Mouse (Mus musculus) MEL (cell line): ENCODE measurements around the gene Ifnar1. TPM values are rescaled to one million over a fixed set of nuclear protein-coding genes. Genes with fewer than 3 reads are reported as not detected.

Experiments
- DNase-seq: peaks from one replicate; pipeline ENCODE4 v3.0.0; 2011; ENCODE audit warnings: low read depth, low spot score
- H3K27ac ChIP-seq: 2 replicates; pipeline ENCODE4 v1.5.1; 2012; ENCODE audit warnings: low read depth, mild to moderate bottlenecking, control low read depth, low read length, moderate library complexity; ENCODE audit not compliant: control insufficient read depth
- H3K27me3 ChIP-seq, 2 experiments: fragments of 150-350 bp in 1 of 2; sonication (generic) in 1 of 2; 2 replicates each; pipeline ENCODE4 v1.6.1; 2012; ENCODE audit warnings: low read length in 2 of 2, mild to moderate bottlenecking in 2 of 2, improper control_type of control experiment in 1 of 2, moderate library complexity in 1 of 2; ENCODE audit not compliant: insufficient read depth in 2 of 2, control insufficient read depth in 1 of 2
- H3K36me3 ChIP-seq, 2 experiments: 2 replicates each; pipeline ENCODE4 v1.6.1; 2012 to 2014; ENCODE audit warnings: low read length in 2 of 2, improper control_type of control experiment in 1 of 2, inconsistent platforms in 1 of 2, mild to moderate bottlenecking in 1 of 2; ENCODE audit not compliant: insufficient read depth in 2 of 2, control insufficient read depth in 1 of 2
- H3K4me1 ChIP-seq, 2 experiments: fragments of 150-350 bp in 1 of 2; sonication (generic) in 1 of 2; 2 replicates each; pipeline ENCODE4 v1.6.1; 2012; ENCODE audit warnings: low read length in 2 of 2, improper control_type of control experiment in 1 of 2, mild to moderate bottlenecking in 1 of 2; ENCODE audit not compliant: insufficient read depth in 2 of 2, control insufficient read depth in 1 of 2
- H3K4me3 ChIP-seq, 2 experiments: fragments of 150-350 bp in 1 of 2; sonication (generic) in 1 of 2; 2 replicates each; pipeline ENCODE4 v1.5.1; 2012; ENCODE audit warnings: low read depth in 2 of 2, low read length in 2 of 2, mild to moderate bottlenecking in 2 of 2, moderate library complexity in 2 of 2, control low read depth in 1 of 2, improper control_type of control experiment in 1 of 2; ENCODE audit not compliant: control insufficient read depth in 1 of 2, insufficient read depth in 1 of 2
- H3K79me2 ChIP-seq: 2 replicates; pipeline ENCODE4 v1.6.1; 2012; ENCODE audit warnings: mild to moderate bottlenecking, low read length, moderate library complexity; ENCODE audit not compliant: control insufficient read depth, poor library complexity, insufficient read depth
- H3K9ac ChIP-seq: 2 replicates; pipeline ENCODE4 v1.6.1; 2012; ENCODE audit warnings: low read depth, mild to moderate bottlenecking, control low read depth, low read length, moderate library complexity; ENCODE audit not compliant: control insufficient read depth, poor library complexity, severe bottlenecking
- H3K9me3 ChIP-seq: fragments of 150-350 bp; sonication (generic); replicated peaks from 2 replicates; pipeline ENCODE4 v1.6.1; 2012; ENCODE audit warnings: mild to moderate bottlenecking, low read length, improper control_type of control experiment, moderate library complexity; ENCODE audit not compliant: insufficient read depth
- CHD1 ChIP-seq: IDR thresholded peaks from 2 replicates; pipeline ENCODE4 v1.6.1; 2012; ENCODE audit warnings: low read depth, mild to moderate bottlenecking, inconsistent platforms, low read length, improper control_type of control experiment
- ELF1 ChIP-seq: IDR thresholded peaks from 2 replicates; pipeline ENCODE4 v1.6.1; 2014; ENCODE audit warnings: low read depth, mild to moderate bottlenecking, inconsistent platforms, low read length, improper control_type of control experiment, moderate library complexity
- EP300 ChIP-seq, 2 experiments: IDR thresholded peaks; 2 replicates each; pipeline ENCODE4 v1.6.1; 2011; ENCODE audit warnings: improper control_type of control experiment in 2 of 2, low read length in 2 of 2, low read depth in 1 of 2, mild to moderate bottlenecking in 1 of 2
- GATA1 ChIP-seq: IDR thresholded peaks from 2 replicates; pipeline ENCODE4 v1.6.1; 2011; ENCODE audit warnings: low read depth, low read length, improper control_type of control experiment
- KAT2A ChIP-seq: conservative IDR thresholded peaks from 2 replicates; pipeline ENCODE4 v1.6.1; 2012; ENCODE audit warnings: low read depth, low read length, improper control_type of control experiment, inconsistent platforms
- MAFK ChIP-seq: IDR thresholded peaks from 2 replicates; pipeline ENCODE4 v1.6.1; 2011; ENCODE audit warnings: low read depth, mild to moderate bottlenecking, low read length, improper control_type of control experiment, borderline replicate concordance
- MAZ ChIP-seq: IDR thresholded peaks from 2 replicates; pipeline ENCODE4 v1.6.1; 2012; ENCODE audit warnings: low read depth, mild to moderate bottlenecking, inconsistent platforms, low read length, improper control_type of control experiment
- MEF2A ChIP-seq: IDR thresholded peaks from 2 replicates; pipeline ENCODE4 v1.6.1; 2014; ENCODE audit warnings: low read depth, mild to moderate bottlenecking, inconsistent platforms, low read length, improper control_type of control experiment; ENCODE audit not compliant: poor library complexity, insufficient replicate concordance, severe bottlenecking; ENCODE audit errors: extremely low read depth
- MYC ChIP-seq: IDR thresholded peaks from 2 replicates; pipeline ENCODE4 v1.6.1; 2011; ENCODE audit warnings: low read depth, mild to moderate bottlenecking, low read length, improper control_type of control experiment, moderate library complexity
- NRF1 ChIP-seq: IDR thresholded peaks from 2 replicates; pipeline ENCODE4 v1.6.1; 2014; ENCODE audit warnings: low read depth, mild to moderate bottlenecking, inconsistent platforms, low read length, improper control_type of control experiment, moderate library complexity; ENCODE audit not compliant: poor library complexity, insufficient read depth, severe bottlenecking
- POLR2A ChIP-seq, 2 experiments: IDR thresholded peaks; 2 replicates each; pipeline ENCODE4 v1.6.1; 2011 to 2012; ENCODE audit warnings: low read length in 2 of 2, mild to moderate bottlenecking in 2 of 2, control low read depth in 1 of 2, improper control_type of control experiment in 1 of 2, low read depth in 1 of 2, moderate library complexity in 1 of 2; ENCODE audit not compliant: control insufficient read depth in 1 of 2, insufficient read depth in 1 of 2, poor library complexity in 1 of 2
- POLR2AphosphoS2 ChIP-seq: IDR thresholded peaks from 2 replicates; pipeline ENCODE4 v1.6.1; 2011; ENCODE audit warnings: low read length, improper control_type of control experiment
- RAD21 ChIP-seq: IDR thresholded peaks from 2 replicates; pipeline ENCODE4 v1.6.1; 2011; ENCODE audit warnings: mild to moderate bottlenecking, low read depth, low read length, improper control_type of control experiment
- TAL1 ChIP-seq: IDR thresholded peaks from 2 replicates; pipeline ENCODE4 v1.6.1; 2012; ENCODE audit warnings: mild to moderate bottlenecking, inconsistent platforms, low read length, moderate library complexity, mixed read lengths
- UBTF ChIP-seq: IDR thresholded peaks from 2 replicates; pipeline ENCODE4 v1.6.1; 2012; ENCODE audit warnings: low read depth, mild to moderate bottlenecking, inconsistent platforms, low read length, improper control_type of control experiment, moderate library complexity, borderline replicate concordance; ENCODE audit not compliant: insufficient read depth
- ZC3H11A ChIP-seq: IDR thresholded peaks from 2 replicates; pipeline ENCODE4 v1.6.1; 2012; ENCODE audit warnings: low read depth, mild to moderate bottlenecking, inconsistent platforms, low read length, improper control_type of control experiment
- ZMIZ1 ChIP-seq: IDR thresholded peaks from 2 replicates; pipeline ENCODE4 v1.6.1; 2012; ENCODE audit warnings: low read depth, mild to moderate bottlenecking, inconsistent platforms, low read length, improper control_type of control experiment, moderate library complexity
- ZNF384 ChIP-seq: IDR thresholded peaks from 2 replicates; pipeline ENCODE4 v1.6.1; 2012; ENCODE audit warnings: low read depth, mild to moderate bottlenecking, inconsistent platforms, low read length, improper control_type of control experiment
- polyA plus RNA-seq, 2 experiments: library from polyadenylated mRNA; stranded (reverse) in 1 of 2; unstranded in 1 of 2; fragments of >175 nt in 1 of 2; fragments of >200 nt in 1 of 2; gene quantifications; 2 replicates each; pipeline versions ENCODE4 v1.2.1 to v1.2.4; 2012; ENCODE audit warnings: low replicate concordance in 2 of 2, low read depth in 1 of 2; ENCODE audit not compliant: insufficient read length in 2 of 2, insufficient read depth in 1 of 2, missing spikeins in 1 of 2
- total RNA-seq: library from RNA; depleted of rRNA; stranded (reverse); fragments of 300-350 nt; gene quantifications from 2 replicates; pipeline ENCODE4 v1.2.3, GENCODE M21; 2012

Gene Ifnar1
- total and polyA plus RNA-seq, 3 experiments = 10.3 to 20.2 TPM; not detected in 1

DNA sequence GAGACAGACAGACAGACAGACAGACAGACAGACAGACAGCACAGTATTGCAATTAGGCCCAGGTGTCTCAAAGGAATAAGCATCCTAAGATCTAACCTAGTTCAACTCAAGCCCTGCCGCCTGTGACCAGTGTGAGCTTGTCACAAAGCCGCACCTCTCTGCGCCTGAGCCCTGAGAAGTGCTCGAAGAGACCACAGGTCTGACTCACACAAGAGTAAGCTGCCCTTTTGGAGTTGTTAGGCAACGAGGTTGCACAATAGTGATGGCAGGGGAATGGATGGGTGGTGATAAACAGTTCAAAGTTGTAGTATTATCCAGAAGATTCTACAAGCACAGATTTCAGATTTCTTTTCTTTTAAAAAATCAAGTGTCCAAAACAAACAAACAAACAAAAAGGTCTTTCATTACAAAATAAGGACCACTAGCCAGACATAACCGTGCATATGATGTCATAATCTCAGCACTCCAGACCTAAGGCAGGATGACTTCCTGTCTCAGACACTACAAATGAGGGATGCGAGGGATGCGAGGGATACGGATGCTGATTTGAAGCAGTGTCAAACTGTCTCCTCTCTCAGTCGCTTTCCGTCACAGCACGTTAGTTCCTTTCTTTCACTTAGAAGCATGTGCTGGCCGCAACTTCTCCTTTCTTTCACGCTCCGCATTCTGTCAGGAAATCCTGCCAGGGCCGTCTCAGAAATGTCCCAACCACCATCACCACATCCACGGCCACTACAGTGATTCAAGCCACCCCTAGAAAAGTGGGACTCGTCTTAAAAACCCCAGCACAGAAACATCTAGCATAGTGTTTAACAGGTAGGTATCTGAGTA, 37.7 kb downstream of the Ifnar1 start (continued):
- TF ChIP-seq UBTF (no peak), MYC (peak; percentile 93), MEF2A (no peak), KAT2A (no peak), ZNF384 (no peak), POLR2AphosphoS2 (no peak)
- TF ChIP-seq, all 39 proteins: peak for 8

DNA sequence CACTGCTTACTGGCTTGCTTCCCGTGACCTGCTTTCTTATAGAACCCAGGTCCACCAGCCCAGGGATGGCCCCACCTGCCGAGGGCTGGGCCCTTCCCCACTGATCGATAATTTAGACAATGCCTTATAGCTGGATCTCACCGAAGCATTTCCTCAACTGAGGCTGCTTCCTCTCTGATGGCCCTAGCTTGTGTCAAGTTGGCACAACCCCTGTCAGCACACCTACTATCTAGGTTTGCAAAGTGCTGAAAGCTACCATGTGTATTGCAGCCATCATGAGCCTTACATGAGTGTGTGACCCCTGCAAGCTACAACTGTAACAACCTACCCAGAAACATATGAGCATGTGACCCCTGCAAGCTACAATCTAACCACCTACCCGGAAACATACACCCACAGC, 39.2 kb downstream of the Ifnar1 start:
- no peak for DNase-seq
- H3K9me3 ChIP-seq = no peaks in the 10 kb centered on the region
- peaks cover 0 to 16% of the 10 kb centered on the region in 2 experiments; a peak in 2 of 4 replicates for H3K4me1 ChIP-seq
- H3K27me3 ChIP-seq = no peaks in the 10 kb centered on the region
- TF ChIP-seq MAFK (no peak), POLR2A (IDR thresholded peaks at IDR 0.05; ENCODE audit: control insufficient read depth in 1 of 2, insufficient read depth in 1 of 2, low read depth in 1 of 2, low read length in 2 of 2, poor library complexity in 1 of 2) (no peak), ZC3H11A (no peak), GATA1 (no peak), MAZ (no peak), RAD21 (no peak), ELF1 (no peak)
- no peaks in the 10 kb centered on the region for H3K79me2 ChIP-seq
- H3K4me3 ChIP-seq = no peak overlapping the region
- H3K36me3 ChIP-seq = peaks cover 0 to 8% of the 10 kb centered on the region in 2 experiments; a peak in 2 of 4 replicates
- H3K9ac ChIP-seq = no peak overlapping the region
- H3K27ac ChIP-seq = no peak overlapping the region

DNA sequence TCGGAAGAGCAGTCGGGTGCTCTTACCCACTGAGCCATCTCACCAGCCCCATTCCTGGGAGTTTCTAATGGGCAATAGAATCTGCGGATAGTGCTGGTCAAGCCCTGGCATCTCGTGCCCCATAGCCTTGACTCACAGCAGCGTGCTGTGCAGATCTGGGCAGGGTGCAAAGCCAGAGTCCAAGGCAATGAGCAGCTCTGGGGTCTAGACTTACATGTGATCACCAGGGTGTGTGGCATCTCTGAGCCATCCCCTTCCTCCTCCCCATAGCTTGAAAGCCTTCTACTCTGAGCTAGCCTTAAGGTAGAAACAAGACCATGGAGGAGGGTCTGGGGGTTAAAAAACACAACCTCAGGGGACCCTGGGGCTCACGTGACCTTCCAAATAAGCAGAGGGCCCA, 41.2 kb downstream of the Ifnar1 start:
- Histone ChIP-seq H3K9me3 (no peaks in the 10 kb centered on the region), H3K79me2 (no peaks in the 10 kb centered on the region), H3K4me1 (peaks cover 0 to 16% of the 10 kb centered on the region in 2 experiments; a peak in 2 of 4 replicates), H3K27ac (no peak overlapping the region), H3K27me3 (no peaks in the 10 kb centered on the region), H3K9ac (no peak overlapping the region), H3K36me3 (peaks cover 0 to 8% of the 10 kb centered on the region in 2 experiments; a peak in 2 of 4 replicates), H3K4me3 (no peak overlapping the region)
- TF ChIP-seq KAT2A (no peak), ZC3H11A (no peak), MAZ (no peak), EP300 (IDR thresholded peaks at IDR 0.05; ENCODE audit: low read depth in 1 of 2, low read length in 2 of 2) (no peak), ZMIZ1 (no peak), TAL1 (no peak), CHD1 (no peak), NRF1 (no peak), ELF1 (no peak)
- no peak for DNase-seq
